Mouse (Mus musculus): ENCODE results near the gene Bud13. TPM values are rescaled to one million over a fixed set of nuclear protein-coding genes. Genes with fewer than 3 reads are reported as not detected.

The Bud13 gene
- polyA plus RNA-seq, 1 experiment: 7.1 TPM

DNA sequence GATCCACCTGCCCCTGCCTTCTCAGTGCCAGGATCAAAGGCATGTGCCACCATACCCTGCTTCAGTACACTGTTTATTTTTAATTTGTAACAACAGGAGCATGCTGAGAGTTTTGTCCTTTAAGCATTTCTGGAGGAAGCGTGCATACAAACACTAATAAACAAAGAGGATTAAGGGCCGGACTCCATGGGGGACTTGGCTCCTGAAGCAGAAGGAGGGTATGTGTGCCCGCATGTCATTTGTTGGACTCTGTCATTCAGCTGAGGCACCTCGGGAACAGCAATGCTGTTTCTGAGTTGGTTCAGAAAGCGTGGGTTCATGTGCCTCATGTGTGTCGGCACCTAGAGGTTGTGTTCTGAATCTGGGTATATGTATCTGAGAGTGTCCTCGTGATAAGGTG lies 54.5 kb downstream of the Bud13 start:
- H3K4me3 ChIP-seq (ENCODE audit: insufficient read depth, low read depth, low read length): no peak overlapping the region
- TF ChIP-seq CTCF (conservative IDR thresholded peaks at IDR 0.05; ENCODE audit: insufficient read depth, insufficient read length, low read depth, low read length): no peak
- no peak for TF ChIP-seq POLR2A (IDR thresholded peaks at IDR 0.05; ENCODE audit: low read depth, low read length)
- no peaks in the 10 kb centered on the region for H3K36me3 ChIP-seq (ENCODE audit: control insufficient read depth, insufficient read depth, low read length)
- WGBS: 78% methylated on average over 7 of the region's 7 CpGs
- no peaks in the 10 kb centered on the region for H3K4me1 ChIP-seq (ENCODE audit: control insufficient read depth, insufficient read depth, low read length)
- DNase-seq: no peak
- H3K27me3 ChIP-seq (replicated peaks; ENCODE audit: control insufficient read depth, insufficient read depth, low read length): no peaks in the 10 kb centered on the region
- H3K27ac ChIP-seq (ENCODE audit: insufficient read depth, low read depth, low read length): no peak overlapping the region

DNA sequence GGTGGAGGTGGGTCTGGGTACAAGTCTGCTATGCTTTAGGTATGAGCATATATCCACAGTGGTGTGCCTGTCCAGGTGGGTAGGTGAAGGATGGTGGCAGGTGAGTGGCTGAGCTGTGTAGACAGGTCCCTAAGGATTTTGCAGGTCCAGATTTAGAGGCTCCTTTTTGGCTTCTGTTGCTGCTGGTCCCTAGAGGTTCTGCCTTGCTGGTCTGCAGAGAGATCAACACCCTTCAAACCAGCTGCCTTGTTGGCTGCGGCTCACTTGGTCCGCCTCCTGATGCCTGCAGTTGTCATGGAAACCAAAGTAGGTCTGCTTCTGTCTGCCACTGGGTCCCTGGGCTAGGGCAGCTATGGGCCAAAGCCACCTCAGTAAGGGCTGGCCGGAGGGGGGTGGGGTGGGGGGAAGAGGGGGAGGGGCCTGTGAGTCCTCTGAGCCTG lies 55.1 kb downstream of the Bud13 start:
- no peak for DNase-seq
- H3K4me3 ChIP-seq (ENCODE audit: insufficient read depth, low read depth, low read length): no peak overlapping the region
- no peaks in the 10 kb centered on the region for H3K4me1 ChIP-seq (ENCODE audit: control insufficient read depth, insufficient read depth, low read length)
- TF ChIP-seq POLR2A (IDR thresholded peaks at IDR 0.05; ENCODE audit: low read depth, low read length): no peak
- TF ChIP-seq CTCF (conservative IDR thresholded peaks at IDR 0.05; ENCODE audit: insufficient read depth, insufficient read length, low read depth, low read length): no peak
- H3K27me3 ChIP-seq (replicated peaks; ENCODE audit: control insufficient read depth, insufficient read depth, low read length): no peaks in the 10 kb centered on the region
- H3K27ac ChIP-seq (ENCODE audit: insufficient read depth, low read depth, low read length): no peak overlapping the region
- 13% methylated on average over 3 of the region's 3 CpGs for WGBS
- H3K36me3 ChIP-seq (ENCODE audit: control insufficient read depth, insufficient read depth, low read length): no peaks in the 10 kb centered on the region

DNA sequence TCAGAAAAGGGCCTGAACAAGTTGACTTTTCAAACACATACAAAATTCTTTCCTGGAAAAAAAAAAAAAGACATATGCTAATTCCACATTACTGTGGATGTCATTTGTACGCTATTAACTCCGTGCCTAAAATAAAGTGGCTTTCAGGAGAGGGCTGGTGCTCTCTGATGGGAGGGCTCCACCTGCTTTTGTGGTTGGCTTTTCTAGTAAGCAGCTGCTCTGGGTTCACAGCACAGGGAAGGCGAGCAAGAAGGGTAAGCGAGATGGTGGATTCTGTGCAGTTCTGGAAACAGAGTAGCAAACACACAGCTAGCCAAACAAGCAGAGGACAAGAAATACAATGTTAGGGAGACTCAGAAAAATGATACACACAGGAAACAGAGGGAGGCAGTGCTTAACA lies 55.6 kb downstream of the Bud13 start:
- Histone ChIP-seq H3K36me3 (ENCODE audit: control insufficient read depth, insufficient read depth, low read length) (no peaks in the 10 kb centered on the region), H3K27ac (ENCODE audit: insufficient read depth, low read depth, low read length) (no peak overlapping the region), H3K27me3 (replicated peaks; ENCODE audit: control insufficient read depth, insufficient read depth, low read length) (no peaks in the 10 kb centered on the region), H3K4me1 (ENCODE audit: control insufficient read depth, insufficient read depth, low read length) (no peaks in the 10 kb centered on the region), H3K4me3 (ENCODE audit: insufficient read depth, low read depth, low read length) (no peak overlapping the region)
- TF ChIP-seq POLR2A (IDR thresholded peaks at IDR 0.05; ENCODE audit: low read depth, low read length) (no peak), CTCF (conservative IDR thresholded peaks at IDR 0.05; ENCODE audit: insufficient read depth, insufficient read length, low read depth, low read length) (no peak)
- WGBS: 53% methylated on average over 4 of the region's 4 CpGs
- DNase-seq: no peak

DNA sequence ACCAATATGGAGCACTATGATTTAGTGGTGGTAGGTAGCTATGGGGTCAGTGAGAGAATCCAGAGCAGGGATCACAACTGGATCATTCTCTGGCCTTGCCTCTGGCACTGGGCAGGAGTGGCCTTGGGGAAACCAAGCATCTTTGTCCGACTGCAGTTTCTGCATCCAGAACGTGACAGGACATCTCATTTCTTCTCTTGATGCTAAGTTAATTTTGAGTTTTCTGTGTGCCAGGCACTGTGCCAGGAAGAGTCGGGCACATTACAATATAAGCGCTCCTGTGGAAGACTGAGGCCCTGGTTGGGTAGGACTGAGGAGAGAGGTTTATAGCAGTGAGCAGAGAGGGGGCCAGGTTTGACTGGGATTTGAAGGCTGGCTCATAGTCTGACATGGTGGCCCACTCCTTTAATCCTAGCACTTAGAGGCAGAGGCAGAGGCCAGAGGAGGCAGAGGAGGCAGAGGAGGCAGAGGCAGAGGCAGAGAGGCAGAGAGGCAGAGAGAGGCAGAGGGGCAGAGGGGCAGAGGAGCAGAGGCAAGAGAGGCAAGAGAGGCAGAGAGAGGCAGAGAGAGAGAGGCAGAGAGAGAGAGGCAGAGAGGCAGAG lies 56.3 kb downstream of the Bud13 start:
- H3K4me3 ChIP-seq (ENCODE audit: insufficient read depth, low read depth, low read length): no peak overlapping the region
- H3K27me3 ChIP-seq (replicated peaks; ENCODE audit: control insufficient read depth, insufficient read depth, low read length): no peaks in the 10 kb centered on the region
- no peaks in the 10 kb centered on the region for H3K36me3 ChIP-seq (ENCODE audit: control insufficient read depth, insufficient read depth, low read length)
- TF ChIP-seq CTCF (conservative IDR thresholded peaks at IDR 0.05; ENCODE audit: insufficient read depth, insufficient read length, low read depth, low read length): no peak
- TF ChIP-seq POLR2A (IDR thresholded peaks at IDR 0.05; ENCODE audit: low read depth, low read length): no peak
- H3K27ac ChIP-seq (ENCODE audit: insufficient read depth, low read depth, low read length): no peak overlapping the region
- DNase-seq: no peak
- no peaks in the 10 kb centered on the region for H3K4me1 ChIP-seq (ENCODE audit: control insufficient read depth, insufficient read depth, low read length)
- WGBS: 83% methylated on average over 4 of the region's 4 CpGs

GRCm38 (mm10) chr9:46345887-46346665 lies 63.3 kb downstream of the Bud13 start:
- DNase-seq: no peak
- H3K4me1 ChIP-seq (ENCODE audit: control insufficient read depth, insufficient read depth, low read length): no peaks in the 10 kb centered on the region
- no peak overlapping the region for H3K4me3 ChIP-seq (ENCODE audit: insufficient read depth, low read depth, low read length)
- H3K27ac ChIP-seq (ENCODE audit: insufficient read depth, low read depth, low read length): no peak overlapping the region
- H3K27me3 ChIP-seq (replicated peaks; ENCODE audit: control insufficient read depth, insufficient read depth, low read length): no peaks in the 10 kb centered on the region
- TF ChIP-seq CTCF (conservative IDR thresholded peaks at IDR 0.05; ENCODE audit: insufficient read depth, insufficient read length, low read depth, low read length) (no peak), POLR2A (IDR thresholded peaks at IDR 0.05; ENCODE audit: low read depth, low read length) (no peak)
- 93% methylated on average over 4 of the region's 4 CpGs for WGBS
- H3K36me3 ChIP-seq (ENCODE audit: control insufficient read depth, insufficient read depth, low read length): no peaks in the 10 kb centered on the region

Other genes with a start within 250 kb of the Bud13 start
- 1.0 and 1.2 TPM in 2 replicates for gene Apoa1, start 54.4 kb upstream of the Bud13 start, polyA plus RNA-seq (2012; rRNA removed)
- 39.2 and 43.8 TPM in 2 replicates for gene Apoc3, start 47.4 kb upstream of the Bud13 start, polyA plus RNA-seq (2012; rRNA removed)
- gene Apoa4, start 42.3 kb upstream of the Bud13 start, polyA plus RNA-seq (2012; rRNA removed): 5.7 and 6.9 TPM in 2 replicates
- gene Apoa5, start 14.4 kb upstream of the Bud13 start, polyA plus RNA-seq (2012; rRNA removed): 0.16 TPM in 1 of 2 replicates, not detected in the other
- gene Zpr1, start 9.9 kb upstream of the Bud13 start, polyA plus RNA-seq (2012; rRNA removed): 16.6 and 19.3 TPM in 2 replicates
- gene 4931429L15Rik, start 37.0 kb downstream of the Bud13 start, polyA plus RNA-seq (2012; rRNA removed): not detected in 2 replicates

All from kidney, adult 2 months (tissue).